Comparison of ENCODE assay signal across 7 mouse cellular contexts in genomic region chr12:77780885-77781698, GRCm38 (mm10).
DNase-seq lines count a peak whose midpoint lies in the region; ATAC-seq and TF ChIP-seq lines count a peak whose summit lies in the region.

No protein-coding gene starts in this region.

- H3K36me3 ChIP-seq in kidney, adult 2 months (ENCODE audit: control insufficient read depth, insufficient read depth, low read length), result no peaks in the 10 kb centered on the region
- no peaks in the 10 kb centered on the region for H3K36me3 ChIP-seq in limb, embryonic 11.5 days (ENCODE audit: control insufficient read depth, insufficient read depth, low read length)
- no peaks in the 10 kb centered on the region for H3K36me3 ChIP-seq in midbrain, embryonic 15.5 days (replicated peaks)

- peak overlapping the region; percentile 40; the same call in 1 of the 2 replicates for H3K9ac ChIP-seq in limb, embryonic 11.5 days (ENCODE audit: low read length)
- H3K9ac ChIP-seq in midbrain, embryonic 15.5 days, result no peak overlapping the region

- 29% methylated on average over 20 of the region's 20 CpGs for WGBS in kidney, adult 2 months
- 23% methylated on average over 20 of the region's 20 CpGs for WGBS in limb, embryonic 11.5 days
- 27% methylated on average over 20 of the region's 20 CpGs for WGBS in midbrain, embryonic 15.5 days

- H3K27me3 ChIP-seq in kidney, adult 2 months (replicated peaks; ENCODE audit: control insufficient read depth, insufficient read depth, low read length), result no peaks in the 10 kb centered on the region
- no peaks in the 10 kb centered on the region for H3K27me3 ChIP-seq in limb, embryonic 11.5 days (ENCODE audit: control insufficient read depth, insufficient read depth, low read length)
- no peaks in the 10 kb centered on the region for H3K27me3 ChIP-seq in midbrain, embryonic 15.5 days (replicated peaks)

- no peaks in the 10 kb centered on the region for H3K9me3 ChIP-seq in limb, embryonic 11.5 days (ENCODE audit: control insufficient read depth, low read length)
- no peaks in the 10 kb centered on the region for H3K9me3 ChIP-seq in midbrain, embryonic 15.5 days

- peak; percentile 72; the same call in 1 of the 2 replicates for ATAC-seq in limb, embryonic 11.5 days (ENCODE audit: insufficient number of reproducible peaks, low FRiP score, low TSS enrichment, low read depth)
- peak; percentile 71 for ATAC-seq in midbrain, embryonic 15.5 days (replicated peaks)

- no peak overlapping the region for H3K27ac ChIP-seq in kidney, adult 2 months (ENCODE audit: insufficient read depth, low read depth, low read length)
- no peak overlapping the region for H3K27ac ChIP-seq in limb, embryonic 11.5 days (replicated peaks; ENCODE audit: low read depth, low read length)
- peak overlapping the region; percentile 9 for H3K27ac ChIP-seq in midbrain, embryonic 15.5 days

- H3K4me1 ChIP-seq in kidney, adult 2 months (ENCODE audit: control insufficient read depth, insufficient read depth, low read length), result no peaks in the 10 kb centered on the region
- no peaks in the 10 kb centered on the region; the same call in 1 of the 2 replicates for H3K4me1 ChIP-seq in limb, embryonic 11.5 days (ENCODE audit: control insufficient read depth, insufficient read depth, low read length)
- peaks cover 32% of the 10 kb centered on the region; the same call in 1 of the 2 replicates for H3K4me1 ChIP-seq in midbrain, embryonic 15.5 days

- no peak overlapping the region for H3K4me3 ChIP-seq in kidney, adult 2 months (ENCODE audit: insufficient read depth, low read depth, low read length)
- peak overlapping the region; percentile 17; the same call in 1 of the 2 replicates for H3K4me3 ChIP-seq in limb, embryonic 11.5 days (ENCODE audit: low read depth, low read length)
- no peak overlapping the region for H3K4me3 ChIP-seq in midbrain, embryonic 15.5 days

- DNase-seq in adrenal gland, adult 2 months, result peak; percentile 88
- peak; percentile 91 for DNase-seq in embryo, embryonic 9.5 days (ENCODE audit: extremely low spot score)
- DNase-seq in heart, adult 18-20 months, result peak; percentile 82 to 93
- peak; percentile 91 for DNase-seq in kidney, adult 2 months
- DNase-seq in limb, embryonic 11.5 days (ENCODE audit: low spot score), result peak; percentile 97
- peak; percentile 60 to 86 for DNase-seq in spleen, adult 18-20 months

- H3K4me2 ChIP-seq in limb, embryonic 11.5 days (ENCODE audit: low read depth, severe bottlenecking), result peak overlapping the region; percentile 45
- H3K4me2 ChIP-seq in midbrain, embryonic 15.5 days, result peak overlapping the region; percentile 14; the same call in 1 of the 2 replicates

- TF ChIP-seq CTCF in kidney, adult 2 months (conservative IDR thresholded peaks at IDR 0.05; ENCODE audit: insufficient read depth, insufficient read length, low read depth, low read length), result peak; percentile 88

- TF ChIP-seq POLR2A in kidney, adult 2 months (IDR thresholded peaks at IDR 0.05; ENCODE audit: low read depth, low read length), result no peak
